ENCODE assay signal across 25 mouse cellular contexts in the genomic region with DNA sequence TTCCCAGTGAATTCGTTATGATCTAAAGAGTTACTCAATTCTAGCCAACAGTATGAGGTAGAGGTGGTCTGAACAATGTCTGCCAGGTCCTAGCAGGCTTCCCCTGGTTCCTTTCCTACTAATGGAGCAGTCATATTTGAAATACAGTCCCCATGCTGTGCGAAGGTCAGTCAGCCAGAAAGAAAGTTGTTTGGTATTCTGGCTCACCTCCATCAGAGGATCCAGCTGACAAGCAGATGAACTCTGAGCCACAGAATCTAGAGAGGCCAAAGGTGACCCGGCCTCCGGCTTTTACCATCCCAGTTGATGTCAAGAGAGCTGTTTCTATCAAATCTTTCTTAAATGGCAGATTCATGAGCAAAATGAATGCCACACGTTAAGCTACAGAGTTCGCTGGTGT.
DNase-seq lines count a peak whose midpoint lies in the region; ATAC-seq and TF ChIP-seq lines count a peak whose summit lies in the region.
"Had no signal": no experiment of that assay in that cellular context is flagged by ENCODE, and none has a peak within 500 bp of the region (broad histone marks: within the 10 kb centered on the region; RNA-seq: fewer than 3 reads in every experiment).

No protein-coding gene starts in this region.

- H3K4me3 ChIP-seq in hindbrain, postnatal 0 days (ENCODE audit: low read length): no peak overlapping the region
- no peak overlapping the region for H3K4me3 ChIP-seq in hindbrain, embryonic 16.5 days (ENCODE audit: low read length)
- H3K4me3 ChIP-seq in liver, adult 2 months (ENCODE audit: insufficient read depth, low read depth, low read length): no peak overlapping the region
- H3K4me3 ChIP-seq in liver, postnatal 0 days (ENCODE audit: low read depth, low read length): no peak overlapping the region
- no peak overlapping the region for H3K4me3 ChIP-seq in forebrain, embryonic 16.5 days (replicated peaks; ENCODE audit: low read length)
- H3K4me3 ChIP-seq: embryonic facial prominence, embryonic 15.5 days; erythroblast, embryonic 14.5 days; forebrain, embryonic 10.5 days; heart, embryonic 10.5 days; hindbrain, embryonic 13.5 days had no signal

- WGBS in hindbrain, postnatal 0 days: 61% methylated on average over 6 of the region's 6 CpGs
- 67% methylated on average over 6 of the region's 6 CpGs for WGBS in hindbrain, embryonic 16.5 days
- 63% methylated on average over 6 of the region's 6 CpGs for WGBS in liver, adult 2 months
- WGBS in liver, postnatal 0 days (ENCODE audit: insufficient replicate concordance): 77% methylated on average over 6 of the region's 6 CpGs
- 86% methylated on average over 6 of the region's 6 CpGs for WGBS in forebrain, embryonic 16.5 days

- H3K4me2 ChIP-seq in hindbrain, postnatal 0 days (ENCODE audit: low read depth, low read length): no peak overlapping the region
- no peak overlapping the region for H3K4me2 ChIP-seq in hindbrain, embryonic 16.5 days (ENCODE audit: low read length)
- no peak overlapping the region for H3K4me2 ChIP-seq in liver, postnatal 0 days (ENCODE audit: low read depth, low read length)
- H3K4me2 ChIP-seq in forebrain, embryonic 16.5 days (ENCODE audit: low read length): no peak overlapping the region
- H3K4me2 ChIP-seq: embryonic facial prominence, embryonic 15.5 days; hindbrain, embryonic 13.5 days had no signal

- no peak for ATAC-seq in hindbrain, postnatal 0 days
- ATAC-seq in hindbrain, embryonic 16.5 days: no peak
- no peak for ATAC-seq in liver, postnatal 0 days
- no peak for ATAC-seq in forebrain, embryonic 16.5 days
- ATAC-seq: CD4-positive, CD25-positive, alpha-beta regulatory T cell, adult 4 months; forebrain, embryonic 14.5 days; inflammation-experienced regulatory T-cells, adult 6 months had no signal

- no peaks in the 10 kb centered on the region for H3K79me2 ChIP-seq in liver, adult 2 months (ENCODE audit: control insufficient read depth, insufficient read depth, low read length)

- TF ChIP-seq EP300 in liver, postnatal 0 days (IDR thresholded peaks at IDR 0.05; ENCODE audit: low read depth): no peak

- DNase-seq in cerebellum, postnatal 10 days: peak; percentile 9 to 21
- no peak for DNase-seq in cerebellum, postnatal 4 days (ENCODE audit: low spot score in 2 of 2)
- DNase-seq in hindbrain, postnatal 0 days (ENCODE audit: low spot score): peak; percentile 6
- DNase-seq in liver, adult 2 months (ENCODE audit: extremely low read depth, low read depth, low spot score): peak; percentile 77
- DNase-seq in liver, postnatal 0 days: no peak
- DNase-seq in embryo, embryonic 11 days: peak; percentile 2
- DNase-seq: adrenal gland, postnatal 10 days; B cell, adult 2 months; cerebellum, adult 11 months; cerebellum, adult 9-10 months; gastrocnemius, postnatal 10 days; heart, adult 18-20 months; heart, postnatal 10 days; heart, postnatal 4 days had no signal

- TF ChIP-seq POLR2A in liver, adult 2 months (IDR thresholded peaks at IDR 0.05; ENCODE audit: extremely low read depth, insufficient read depth, low read length): no peak

- H3K36me3 ChIP-seq in hindbrain, postnatal 0 days (ENCODE audit: insufficient read depth, low read length): no peaks in the 10 kb centered on the region
- H3K36me3 ChIP-seq in hindbrain, embryonic 16.5 days (ENCODE audit: control insufficient read depth, insufficient read depth, low read length): no peaks in the 10 kb centered on the region
- no peaks in the 10 kb centered on the region for H3K36me3 ChIP-seq in liver, adult 2 months (ENCODE audit: control insufficient read depth, insufficient read depth, low read length)
- H3K36me3 ChIP-seq in liver, postnatal 0 days (replicated peaks; ENCODE audit: insufficient read depth, low read length): no peaks in the 10 kb centered on the region
- no peaks in the 10 kb centered on the region for H3K36me3 ChIP-seq in forebrain, embryonic 16.5 days (ENCODE audit: control insufficient read depth, insufficient read depth)
- H3K36me3 ChIP-seq: embryonic facial prominence, embryonic 15.5 days; forebrain, embryonic 10.5 days; G1E; heart, embryonic 10.5 days; hindbrain, embryonic 13.5 days had no signal

- H3K27me3 ChIP-seq in hindbrain, postnatal 0 days (ENCODE audit: insufficient read depth, low read length): no peaks in the 10 kb centered on the region
- H3K27me3 ChIP-seq in hindbrain, embryonic 16.5 days (replicated peaks; ENCODE audit: control insufficient read depth, insufficient read depth, low read length): no peaks in the 10 kb centered on the region
- no peaks in the 10 kb centered on the region for H3K27me3 ChIP-seq in liver, adult 2 months (ENCODE audit: control insufficient read depth, insufficient read depth, low read length)
- H3K27me3 ChIP-seq in liver, postnatal 0 days (ENCODE audit: insufficient read depth, low read length): no peaks in the 10 kb centered on the region
- no peaks in the 10 kb centered on the region for H3K27me3 ChIP-seq in forebrain, embryonic 16.5 days (replicated peaks; ENCODE audit: control insufficient read depth, insufficient read depth, low read length)
- H3K27me3 ChIP-seq: embryonic facial prominence, embryonic 15.5 days; hindbrain, embryonic 13.5 days had no signal

- H3K27ac ChIP-seq in hindbrain, postnatal 0 days: no peak overlapping the region
- H3K27ac ChIP-seq in hindbrain, embryonic 16.5 days (ENCODE audit: low read depth, low read length): no peak overlapping the region
- no peak overlapping the region for H3K27ac ChIP-seq in liver, adult 2 months (replicated peaks; ENCODE audit: insufficient read depth, low read depth, low read length)
- no peak overlapping the region for H3K27ac ChIP-seq in liver, postnatal 0 days (ENCODE audit: low read depth)
- H3K27ac ChIP-seq in forebrain, embryonic 16.5 days (ENCODE audit: low read length): no peak overlapping the region
- H3K27ac ChIP-seq: embryonic facial prominence, embryonic 15.5 days; forebrain, embryonic 10.5 days; heart, embryonic 10.5 days; hindbrain, embryonic 13.5 days had no signal

- H3K9ac ChIP-seq in hindbrain, postnatal 0 days (replicated peaks; ENCODE audit: low read length): no peak overlapping the region
- H3K9ac ChIP-seq in hindbrain, embryonic 16.5 days (ENCODE audit: low read depth, low read length): no peak overlapping the region
- H3K9ac ChIP-seq in liver, adult 2 months (ENCODE audit: low read depth, low read length): no peak overlapping the region
- H3K9ac ChIP-seq in liver, postnatal 0 days (replicated peaks): no peak overlapping the region
- H3K9ac ChIP-seq in forebrain, embryonic 16.5 days (replicated peaks; ENCODE audit: low read depth, low read length): no peak overlapping the region
- H3K9ac ChIP-seq: embryonic facial prominence, embryonic 15.5 days; hindbrain, embryonic 13.5 days had no signal

- H3K9me3 ChIP-seq in hindbrain, postnatal 0 days (ENCODE audit: low read length): no peaks in the 10 kb centered on the region
- no peaks in the 10 kb centered on the region for H3K9me3 ChIP-seq in hindbrain, embryonic 16.5 days (ENCODE audit: control insufficient read depth, low read length)
- H3K9me3 ChIP-seq in liver, postnatal 0 days (ENCODE audit: low read length): no peaks in the 10 kb centered on the region
- H3K9me3 ChIP-seq in forebrain, embryonic 16.5 days (ENCODE audit: control insufficient read depth, low read length): no peaks in the 10 kb centered on the region
- H3K9me3 ChIP-seq: embryonic facial prominence, embryonic 15.5 days; forebrain, embryonic 10.5 days; G1E; heart, embryonic 10.5 days; hindbrain, embryonic 13.5 days had no signal

- no peak for TF ChIP-seq CTCF in hindbrain, postnatal 0 days (IDR thresholded peaks at IDR 0.05; ENCODE audit: low read depth)
- TF ChIP-seq CTCF in liver, adult 2 months (IDR thresholded peaks at IDR 0.05; ENCODE audit: low read depth, low read length): no peak
- no peak for TF ChIP-seq CTCF in liver, postnatal 0 days (IDR thresholded peaks at IDR 0.05; ENCODE audit: low read depth)

- H3K4me1 ChIP-seq in hindbrain, postnatal 0 days (ENCODE audit: insufficient read depth, low read length): no peaks in the 10 kb centered on the region
- no peaks in the 10 kb centered on the region for H3K4me1 ChIP-seq in hindbrain, embryonic 16.5 days (ENCODE audit: control insufficient read depth, insufficient read depth, low read depth, low read length)
- H3K4me1 ChIP-seq in liver, adult 2 months (ENCODE audit: control insufficient read depth, insufficient read depth, low read length): no peaks in the 10 kb centered on the region
- no peaks in the 10 kb centered on the region for H3K4me1 ChIP-seq in liver, postnatal 0 days (ENCODE audit: insufficient read depth)
- no peaks in the 10 kb centered on the region for H3K4me1 ChIP-seq in forebrain, embryonic 16.5 days (replicated peaks; ENCODE audit: control insufficient read depth, insufficient read depth, low read length)
- H3K4me1 ChIP-seq: embryonic facial prominence, embryonic 15.5 days; forebrain, embryonic 10.5 days; heart, embryonic 10.5 days; hindbrain, embryonic 13.5 days had no signal

Comparison
In these comparisons a context has a peak if more than half of its experiments do, and no peak if none do; other contexts are left out.
1. DNase-seq: peak in cerebellum, postnatal 10 days (2 of 2), hindbrain, postnatal 0 days (single experiment), liver, adult 2 months (single experiment) and embryo, embryonic 11 days (single experiment); none in cerebellum, postnatal 4 days (0 of 2) and liver, postnatal 0 days (single experiment).